Mouse (Mus musculus) forelimb bud, embryonic 11.5 days (tissue): ENCODE data around the gene Mylpf.
"Not testable (repeated sequence)": the region's sequence is repeated elsewhere in the genome, so short reads cannot be mapped to it uniquely, and the experiment has no call there.

ENCODE experiments used
- DNase-seq: peaks from one replicate; pipeline ENCODE4 v3.0.0-alpha.2; 2012; ENCODE audit warnings: low read depth, low spot score

Gene Mylpf

GRCm38 (mm10) chr7:127225147-127225995 lies 16.7 kb downstream of the Mylpf start:
- no peak for DNase-seq

- DNase-seq: peak; percentile 71
Observed at GRCm38 (mm10) chr7:127228615-127229303, 20.1 kb downstream of the Mylpf start.

- no peak for DNase-seq
Observed at GRCm38 (mm10) chr7:127231376-127231775, 22.7 kb downstream of the Mylpf start.

GRCm38 (mm10) chr7:127231826-127232621 lies 23.3 kb downstream of the Mylpf start:
- no peak for DNase-seq

GRCm38 (mm10) chr7:127232622-127233367 lies 24.1 kb downstream of the Mylpf start, which contains the start of the genes Zfp553 and Sept1:
Gene Zfp553 (plus strand): TSS chr7:127233061.
Gene Sept1 (minus strand): TSS chr7:127233130.
- DNase-seq: peak; percentile 72

GRCm38 (mm10) chr7:127233368-127233749 lies 24.7 kb downstream of the Mylpf start:
- no peak for DNase-seq

- DNase-seq: no peak
Observed at GRCm38 (mm10) chr7:127233765-127234164, 25.1 kb downstream of the Mylpf start.

GRCm38 (mm10) chr7:127234777-127235176 lies 26.1 kb downstream of the Mylpf start:
- DNase-seq: no peak

GRCm38 (mm10) chr7:127243361-127243867 lies 34.7 kb downstream of the Mylpf start:
- DNase-seq: no peak

- peak; percentile 84 for DNase-seq
Observed at GRCm38 (mm10) chr7:127243870-127244657, 35.4 kb downstream of the Mylpf start, which contains the start of gene Zfp771. Gene Zfp771 (plus strand): TSS chr7:127244274.

GRCm38 (mm10) chr7:127244658-127245510 lies 36.2 kb downstream of the Mylpf start:
- no peak for DNase-seq

- DNase-seq: not testable (repeated sequence)
Observed at GRCm38 (mm10) chr7:127250511-127250910, 41.8 kb downstream of the Mylpf start.

GRCm38 (mm10) chr7:127252414-127252813 lies 43.7 kb downstream of the Mylpf start:
- DNase-seq: peak; percentile 42

- no peak for DNase-seq
Observed at GRCm38 (mm10) chr7:127253341-127253740, 44.7 kb downstream of the Mylpf start.

GRCm38 (mm10) chr7:127253821-127254769 lies 45.4 kb downstream of the Mylpf start:
- peak; percentile 99 for DNase-seq

GRCm38 (mm10) chr7:127255008-127255407 lies 46.3 kb downstream of the Mylpf start:
- DNase-seq: no peak

GRCm38 (mm10) chr7:127255965-127256364 lies 47.3 kb downstream of the Mylpf start:
- DNase-seq: no peak

GRCm38 (mm10) chr7:127256518-127256917 lies 47.8 kb downstream of the Mylpf start:
- DNase-seq: no peak
